Mouse (Mus musculus): Measurements from ENCODE around the gene Pde6c. TPM values are rescaled to one million over a fixed set of nuclear protein-coding genes. Genes with fewer than 3 reads are reported as not detected.

Pde6c gene
- polyA plus RNA-seq, 1 experiment = not detected

DNA sequence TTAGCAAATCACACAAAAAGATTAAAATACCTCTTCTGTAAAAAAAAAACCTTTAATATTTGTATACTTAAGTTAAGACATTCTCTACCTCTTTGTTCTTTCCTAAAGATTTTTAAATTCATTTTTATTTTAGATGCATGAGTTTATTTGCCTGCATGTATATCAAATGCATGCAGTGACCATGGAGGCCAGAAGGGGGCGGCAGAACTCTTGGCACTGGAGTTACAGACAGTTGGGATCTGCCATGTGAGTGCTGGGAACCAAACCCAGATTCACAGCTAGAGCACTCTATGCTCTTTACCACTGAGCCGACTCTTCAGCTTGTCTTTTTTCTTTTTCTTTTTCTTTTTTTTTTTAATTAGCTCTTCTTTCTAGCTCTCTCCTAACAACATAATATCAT, 96.1 kb downstream of the Pde6c start:
- H3K27ac ChIP-seq (ENCODE audit: control insufficient read depth, insufficient read depth, low read length) = no peak overlapping the region
- 53% methylated on average over 2 of the region's 2 CpGs for WGBS
- DNase-seq = peak; percentile 16
- H3K4me3 ChIP-seq (ENCODE audit: control insufficient read depth, insufficient read depth, low read length) = no peak overlapping the region
- no peak for TF ChIP-seq POLR2A (IDR thresholded peaks at IDR 0.05; ENCODE audit: control insufficient read depth, extremely low read depth, insufficient read depth, low read length, poor library complexity)
- TF ChIP-seq CTCF (IDR thresholded peaks at IDR 0.05; ENCODE audit: borderline replicate concordance, control insufficient read depth, extremely low read depth, insufficient read depth, low read length, poor library complexity) = no peak
- H3K4me1 ChIP-seq (replicated peaks; ENCODE audit: control insufficient read depth, insufficient read depth, low read length) = no peaks in the 10 kb centered on the region
- H3K36me3 ChIP-seq (ENCODE audit: control insufficient read depth, insufficient read depth, low read length) = no peaks in the 10 kb centered on the region
- no peaks in the 10 kb centered on the region for H3K27me3 ChIP-seq (ENCODE audit: control insufficient read depth, insufficient read depth, low read length)

DNA sequence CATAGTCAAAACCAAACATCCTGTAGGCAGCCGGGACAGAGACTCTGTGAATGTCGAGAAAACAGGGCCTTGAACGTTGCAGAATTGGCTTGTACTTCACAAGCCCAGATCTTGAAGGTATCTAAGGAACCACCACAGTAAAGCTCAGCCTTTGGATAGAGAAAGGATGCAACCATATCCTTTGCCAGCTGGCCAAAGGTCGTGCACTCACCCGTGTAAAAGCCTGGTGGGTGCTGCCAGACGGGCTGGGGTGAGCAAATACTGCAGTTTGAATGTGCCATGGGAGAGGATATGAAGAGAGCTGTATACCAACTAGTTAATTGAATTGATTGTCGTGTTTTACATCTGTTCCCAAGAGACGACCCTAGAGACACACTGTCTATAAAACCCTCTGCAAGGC, 99.5 kb downstream of the Pde6c start:
- 55% methylated on average over 8 of the region's 8 CpGs for WGBS
- Histone ChIP-seq H3K27ac (ENCODE audit: control insufficient read depth, insufficient read depth, low read length) (no peak overlapping the region), H3K4me1 (replicated peaks; ENCODE audit: control insufficient read depth, insufficient read depth, low read length) (no peaks in the 10 kb centered on the region), H3K4me3 (ENCODE audit: control insufficient read depth, insufficient read depth, low read length) (no peak overlapping the region), H3K36me3 (ENCODE audit: control insufficient read depth, insufficient read depth, low read length) (no peaks in the 10 kb centered on the region), H3K27me3 (ENCODE audit: control insufficient read depth, insufficient read depth, low read length) (no peaks in the 10 kb centered on the region)
- no peak for DNase-seq
- TF ChIP-seq POLR2A (IDR thresholded peaks at IDR 0.05; ENCODE audit: control insufficient read depth, extremely low read depth, insufficient read depth, low read length, poor library complexity) = no peak
- TF ChIP-seq CTCF (IDR thresholded peaks at IDR 0.05; ENCODE audit: borderline replicate concordance, control insufficient read depth, extremely low read depth, insufficient read depth, low read length, poor library complexity) = no peak

DNA sequence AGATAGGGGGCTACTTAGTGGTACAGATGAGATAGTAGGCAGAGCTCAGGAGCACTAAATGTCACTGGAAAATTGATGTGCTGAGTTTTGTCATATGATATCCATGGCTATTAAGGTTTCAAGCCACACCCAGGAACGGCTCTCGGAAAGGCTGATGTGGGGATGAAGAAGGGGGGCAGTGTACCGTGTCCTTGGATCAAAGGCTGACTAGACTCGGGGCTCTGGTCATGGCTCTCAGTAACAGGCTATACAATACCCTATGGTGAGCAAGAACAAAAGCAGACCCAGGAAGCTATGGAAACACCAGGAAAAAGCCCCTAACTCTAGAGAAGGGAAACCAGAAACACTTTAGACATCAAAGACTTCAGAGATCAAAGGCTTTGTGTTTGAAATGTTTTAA, 99.9 kb downstream of the Pde6c start:
- WGBS = 41% methylated on average over 4 of the region's 4 CpGs
- H3K4me3 ChIP-seq (ENCODE audit: control insufficient read depth, insufficient read depth, low read length) = no peak overlapping the region
- H3K27ac ChIP-seq (ENCODE audit: control insufficient read depth, insufficient read depth, low read length) = no peak overlapping the region
- H3K36me3 ChIP-seq (ENCODE audit: control insufficient read depth, insufficient read depth, low read length) = no peaks in the 10 kb centered on the region
- DNase-seq = no peak
- H3K4me1 ChIP-seq (replicated peaks; ENCODE audit: control insufficient read depth, insufficient read depth, low read length) = no peaks in the 10 kb centered on the region
- H3K27me3 ChIP-seq (ENCODE audit: control insufficient read depth, insufficient read depth, low read length) = no peaks in the 10 kb centered on the region
- TF ChIP-seq POLR2A (IDR thresholded peaks at IDR 0.05; ENCODE audit: control insufficient read depth, extremely low read depth, insufficient read depth, low read length, poor library complexity) (no peak), CTCF (IDR thresholded peaks at IDR 0.05; ENCODE audit: borderline replicate concordance, control insufficient read depth, extremely low read depth, insufficient read depth, low read length, poor library complexity) (no peak)

Other genes with a start within 250 kb of the Pde6c start
- 6.4 and 8.1 TPM in 2 replicates for gene Myof, start 89.2 kb upstream of the Pde6c start, polyA plus RNA-seq (2012; rRNA removed)
- 8.4 and 10.4 TPM in 2 replicates for gene Cep55, start 77.8 kb upstream of the Pde6c start, polyA plus RNA-seq (2012; rRNA removed)
- gene Ffar4, start 35.7 kb upstream of the Pde6c start, polyA plus RNA-seq (2012; rRNA removed) = 9.0 and 10.7 TPM in 2 replicates
- gene Rbp4, start 7.5 kb upstream of the Pde6c start, polyA plus RNA-seq (2012; rRNA removed) = 9.0 and 20.3 TPM in 2 replicates
- 3.5 and 4.3 TPM in 2 replicates for gene Fra10ac1, start 91.4 kb downstream of the Pde6c start, polyA plus RNA-seq (2012; rRNA removed)
- 0.04 TPM in 1 of 2 replicates, not detected in the other for gene Lgi1, start 131.8 kb downstream of the Pde6c start, polyA plus RNA-seq (2012; rRNA removed)